Mouse (Mus musculus) lung, adult 2 months (tissue): ENCODE data around the gene Trp53rkb.

Experiments
- CTCF ChIP-seq: fragments of 200-500 bp; IDR thresholded peaks from 2 replicates; pipeline ENCODE4 v1.5.1; 2011; ENCODE audit warnings: mild to moderate bottlenecking, low read length, control low read depth; ENCODE audit not compliant: insufficient read depth
- POLR2A ChIP-seq: fragments of 200-500 bp; IDR thresholded peaks from 2 replicates; pipeline ENCODE4 v1.6.1; 2011; ENCODE audit warnings: low read depth, mild to moderate bottlenecking, control low read depth, low read length, borderline replicate concordance; ENCODE audit errors: extremely low read depth

DNA sequence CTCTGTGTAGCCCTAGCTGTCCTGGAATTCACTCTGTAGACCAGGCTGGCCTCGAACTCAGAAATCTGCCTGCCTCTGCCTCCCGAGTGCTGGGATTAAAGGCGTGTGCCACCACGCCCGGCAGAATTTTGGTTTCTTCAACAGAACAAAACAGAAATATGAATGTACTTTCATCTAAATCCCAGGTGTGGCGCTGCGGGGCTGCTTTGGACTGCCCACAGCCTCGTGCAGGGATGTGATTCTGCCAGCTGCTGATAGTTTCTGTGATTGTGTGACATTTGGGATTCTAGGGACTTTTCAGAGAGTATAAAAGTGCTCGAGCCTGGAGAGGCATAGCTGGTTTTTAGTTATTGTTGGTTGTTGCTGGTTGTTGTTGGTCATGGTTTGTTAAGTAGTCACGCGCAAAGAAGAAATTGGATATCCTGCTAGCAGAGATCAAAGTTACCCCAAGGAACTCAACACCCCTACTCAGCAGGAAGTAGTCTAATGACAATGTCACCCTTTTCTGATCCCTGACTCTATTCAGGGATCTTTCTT, 16.9 kb upstream of the Trp53rkb start:
- TF ChIP-seq POLR2A (no peak), CTCF (no peak)
